Mouse (Mus musculus) bone marrow macrophage, adult 2 months (primary cell): ENCODE results near the gene Dnajc9.

Experiments
- CTCF ChIP-seq: IDR thresholded peaks from 2 replicates; pipeline ENCODE4 v1.5.1; 2012; ENCODE audit warnings: low read depth, mild to moderate bottlenecking, low read length, moderate library complexity
- POLR2A ChIP-seq: IDR thresholded peaks from 2 replicates; pipeline ENCODE4 v1.6.1; 2012; ENCODE audit warnings: mild to moderate bottlenecking, low read depth, low read length, borderline replicate concordance

DNA sequence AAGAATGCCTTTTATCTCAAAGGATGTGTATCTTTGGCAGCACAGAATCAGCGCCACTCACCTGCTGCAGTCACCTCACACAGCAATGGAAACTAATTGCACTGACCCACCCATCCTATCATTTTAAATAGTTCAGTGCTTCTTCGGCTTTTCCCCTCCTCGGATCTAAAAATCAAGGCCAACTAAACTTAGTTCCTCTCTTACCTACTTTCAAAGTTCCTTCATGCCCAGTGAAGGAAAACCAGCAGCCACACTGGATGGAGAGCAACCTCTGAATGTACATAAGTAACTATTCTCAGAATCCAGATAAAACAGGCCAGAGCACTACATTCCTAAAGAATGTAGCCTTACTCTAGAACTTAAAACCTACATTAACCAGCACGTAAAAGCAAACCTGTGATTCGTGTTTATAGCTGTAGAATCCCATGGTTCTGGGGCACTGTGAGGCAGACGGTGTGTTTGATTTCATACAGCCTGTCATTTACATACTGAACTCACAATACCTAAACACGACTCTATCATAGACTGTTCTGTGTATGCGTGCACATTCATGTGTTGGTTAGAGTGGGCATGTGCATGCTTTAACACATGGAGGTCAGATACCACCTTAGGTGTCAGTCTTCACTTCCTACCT is 853 bp upstream of the Dnajc9 start:
- TF ChIP-seq CTCF (no peak), POLR2A (no peak)
